Mouse (Mus musculus) thymus, adult 2 months (tissue): ENCODE measurements around the gene Mab21l3. TPM values are rescaled to one million over a fixed set of nuclear protein-coding genes. Genes with fewer than 3 reads are reported as not detected.
"Not testable (repeated sequence)": the region's sequence is repeated elsewhere in the genome, so short reads cannot be mapped to it uniquely, and the experiment has no call there.

Source experiments
- DNase-seq: peaks from one replicate; pipeline ENCODE4 v3.0.0; 2021
- H3K27ac ChIP-seq: fragments of 200-500 bp; 2 replicates; pipeline ENCODE4 v1.5.1; 2012; ENCODE audit warnings: low read length, control low read depth; ENCODE audit not compliant: control insufficient read depth, insufficient read depth
- H3K27me3 ChIP-seq: fragments of 200-500 bp; 2 replicates; pipeline ENCODE4 v1.6.1; 2012; ENCODE audit warnings: mild to moderate bottlenecking, low read length, moderate library complexity, mixed read lengths; ENCODE audit not compliant: control insufficient read depth, insufficient read depth
- H3K36me3 ChIP-seq: fragments of 200-500 bp; 2 replicates; pipeline ENCODE4 v1.6.1; 2012; ENCODE audit warnings: mild to moderate bottlenecking, low read length, moderate library complexity; ENCODE audit not compliant: control insufficient read depth, insufficient read depth
- H3K4me1 ChIP-seq: fragments of 200-500 bp; replicated peaks from 2 replicates; pipeline ENCODE4 v1.6.1; 2012; ENCODE audit warnings: low read length; ENCODE audit not compliant: control insufficient read depth, insufficient read depth
- H3K4me3 ChIP-seq: fragments of 200-500 bp; 2 replicates; pipeline ENCODE4 v1.5.1; 2012; ENCODE audit warnings: mild to moderate bottlenecking, low read length, control low read depth, moderate library complexity; ENCODE audit not compliant: control insufficient read depth, insufficient read depth
- CTCF ChIP-seq: fragments of 200-500 bp; IDR thresholded peaks from 2 replicates; pipeline ENCODE4 v1.5.1; 2012; ENCODE audit warnings: mild to moderate bottlenecking, control low read depth, low read length, moderate library complexity, borderline replicate concordance; ENCODE audit not compliant: control insufficient read depth, poor library complexity, insufficient read depth; ENCODE audit errors: extremely low read depth
- POLR2A ChIP-seq: fragments of 200-500 bp; IDR thresholded peaks from 2 replicates; pipeline ENCODE4 v1.6.1; 2012; ENCODE audit warnings: mild to moderate bottlenecking, low read length, control low read depth, moderate library complexity; ENCODE audit not compliant: control insufficient read depth, poor library complexity, insufficient read depth; ENCODE audit errors: extremely low read depth
- WGBS: fragments of 180-500 bp; shearing (Covaris S2); methylation state at CpG from one replicate; pipeline ENCODE4 v1.1.7; 2018; 5-methylcytosine and 5-hydroxymethylcytosine counted together
- polyA plus RNA-seq: library from polyadenylated mRNA; depleted of rRNA; stranded (reverse); fragments of >200 nt; gene quantifications from 2 replicates; pipeline ENCODE4 v1.2.3, GENCODE M21; 2012

Gene Mab21l3
- polyA plus RNA-seq, 1 experiment = 4.0 TPM

- DNase-seq = peak; percentile 58
- no peaks in the 10 kb centered on the region for H3K27me3 ChIP-seq
- 45% methylated on average over 10 of the region's 10 CpGs for WGBS
Measured at GRCm38 (mm10) chr3:101831189-101831858, 17.4 kb downstream of the Mab21l3 start.

GRCm38 (mm10) chr3:101829881-101830616, 18.7 kb downstream of the Mab21l3 start:
- H3K27ac ChIP-seq = no peak overlapping the region
- H3K27me3 ChIP-seq = no peaks in the 10 kb centered on the region
- peaks cover 23% of the 10 kb centered on the region for H3K4me1 ChIP-seq
- no peaks in the 10 kb centered on the region for H3K36me3 ChIP-seq
- WGBS = 84% methylated on average over 10 of the region's 10 CpGs
- no peak overlapping the region for H3K4me3 ChIP-seq
- DNase-seq = no peak
- no peak for TF ChIP-seq CTCF
- no peak for TF ChIP-seq POLR2A

More at GRCm38 (mm10) chr3:101831189-101831858, 17.4 kb downstream of the Mab21l3 start:
- Histone ChIP-seq H3K36me3 (no peaks in the 10 kb centered on the region), H3K27ac (no peak overlapping the region), H3K4me1 (peaks cover 23% of the 10 kb centered on the region), H3K4me3 (no peak overlapping the region)
- no peak for TF ChIP-seq POLR2A
- no peak for TF ChIP-seq CTCF

GRCm38 (mm10) chr3:101828595-101828994, 20.2 kb downstream of the Mab21l3 start:
- TF ChIP-seq CTCF (no peak), POLR2A (no peak)
- no peak overlapping the region for H3K4me3 ChIP-seq

GRCm38 (mm10) chr3:101827220-101827715, 21.5 kb downstream of the Mab21l3 start:
- no peak overlapping the region for H3K27ac ChIP-seq
- H3K36me3 ChIP-seq = no peaks in the 10 kb centered on the region
- TF ChIP-seq CTCF (no peak), POLR2A (no peak)
- H3K27me3 ChIP-seq = no peaks in the 10 kb centered on the region
- H3K4me3 ChIP-seq = no peak overlapping the region
- DNase-seq = peak; percentile 40
- peaks cover 27% of the 10 kb centered on the region for H3K4me1 ChIP-seq
- 26% methylated on average over 6 of the region's 6 CpGs for WGBS

More at GRCm38 (mm10) chr3:101828595-101828994, 20.2 kb downstream of the Mab21l3 start:
- WGBS = 77% methylated on average over 3 of the region's 3 CpGs
- Histone ChIP-seq H3K27ac (no peak overlapping the region), H3K4me1 (peaks cover 28% of the 10 kb centered on the region), H3K27me3 (no peaks in the 10 kb centered on the region), H3K36me3 (no peaks in the 10 kb centered on the region)
- no peak for DNase-seq

GRCm38 (mm10) chr3:101824338-101824737, 24.4 kb downstream of the Mab21l3 start:
- DNase-seq = no peak
- 94% methylated on average over 9 of the region's 9 CpGs for WGBS
- H3K27me3 ChIP-seq = no peaks in the 10 kb centered on the region
- H3K4me1 ChIP-seq = peaks cover 14% of the 10 kb centered on the region
- no peak overlapping the region for H3K27ac ChIP-seq
- no peak for TF ChIP-seq POLR2A
- TF ChIP-seq CTCF = no peak
- H3K4me3 ChIP-seq = no peak overlapping the region
- no peaks in the 10 kb centered on the region for H3K36me3 ChIP-seq

GRCm38 (mm10) chr3:101822052-101822451, 26.7 kb downstream of the Mab21l3 start:
- no peak for DNase-seq
- Histone ChIP-seq H3K27me3 (no peaks in the 10 kb centered on the region), H3K36me3 (no peaks in the 10 kb centered on the region), H3K27ac (no peak overlapping the region), H3K4me1 (peaks cover 12% of the 10 kb centered on the region), H3K4me3 (no peak overlapping the region)
- WGBS = 82% methylated on average over 5 of the region's 5 CpGs
- TF ChIP-seq CTCF = peak; percentile 58; the same call in 1 of the 2 replicates
- TF ChIP-seq POLR2A = no peak

- not testable (repeated sequence) for DNase-seq, H3K4me1 ChIP-seq, H3K27ac ChIP-seq, H3K36me3 ChIP-seq, H3K4me3 ChIP-seq, H3K27me3 ChIP-seq
- WGBS = 78% methylated on average over 3 of the region's 3 CpGs
Measured at GRCm38 (mm10) chr3:101820708-101821107, 28.1 kb downstream of the Mab21l3 start.
